Mouse (Mus musculus): ENCODE results near the gene Vamp8.

Vamp8 gene

DNA sequence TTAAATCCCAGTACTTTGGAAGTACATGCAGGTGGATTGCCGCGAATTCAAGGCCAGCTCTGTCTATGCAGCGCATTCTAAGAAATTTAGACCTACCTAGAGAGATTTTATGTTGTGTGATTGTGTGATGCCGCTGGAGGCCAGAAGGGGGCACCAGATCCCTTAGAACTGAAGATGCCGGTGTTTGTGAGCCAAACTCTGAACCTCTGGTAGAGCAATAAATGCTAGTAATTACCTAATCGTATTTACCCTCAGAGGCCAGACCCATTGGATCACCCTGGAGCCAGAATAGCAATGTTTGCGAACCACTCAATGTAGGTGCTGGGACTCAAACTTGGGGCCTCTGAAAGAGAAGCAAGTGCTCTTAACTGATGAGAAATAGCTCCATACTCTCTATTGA, 11.4 kb upstream of the Vamp8 start:
- DNase-seq, result peak; percentile 85

DNA sequence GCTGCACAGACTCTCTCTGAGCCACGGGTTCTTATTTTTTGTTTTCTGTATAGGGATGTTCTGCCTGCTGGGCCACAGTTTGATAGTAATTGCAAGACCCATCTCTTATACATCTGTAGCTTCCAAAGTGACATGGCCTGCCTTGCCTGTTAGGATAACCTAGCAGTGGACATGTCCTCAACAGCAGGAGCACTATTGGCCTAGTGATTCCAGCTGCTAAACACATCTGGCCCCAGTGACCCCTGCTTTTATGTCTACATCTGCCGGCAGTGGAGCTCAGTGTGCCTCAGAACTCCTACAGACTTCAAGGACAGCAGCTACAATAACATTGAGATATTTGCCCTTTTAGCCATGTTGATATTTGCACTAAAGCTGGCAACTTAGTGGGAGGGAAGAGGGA, 9.5 kb upstream of the Vamp8 start:
- DNase-seq, result no peak

DNA sequence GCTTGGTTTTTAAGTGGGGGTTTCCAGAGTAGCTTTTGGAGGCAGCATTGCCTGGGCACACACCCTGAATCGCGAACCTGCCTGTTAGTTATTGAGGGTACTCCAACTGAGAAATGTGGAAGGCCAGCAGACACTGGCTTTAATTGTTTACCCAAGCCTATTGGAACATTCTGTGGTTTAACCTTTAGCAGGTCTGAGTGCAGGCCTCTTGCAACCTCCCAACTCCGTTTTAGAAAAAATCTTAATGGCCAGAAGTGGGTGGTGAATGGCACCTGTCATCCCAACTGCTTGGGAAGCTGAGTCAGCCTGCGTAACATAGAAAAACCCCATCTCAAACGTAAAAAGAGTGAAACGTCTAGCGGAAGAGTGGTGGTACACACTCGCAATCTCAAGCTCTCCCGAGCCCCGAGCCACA, 6.3 kb upstream of the Vamp8 start:
- no peak for DNase-seq

DNA sequence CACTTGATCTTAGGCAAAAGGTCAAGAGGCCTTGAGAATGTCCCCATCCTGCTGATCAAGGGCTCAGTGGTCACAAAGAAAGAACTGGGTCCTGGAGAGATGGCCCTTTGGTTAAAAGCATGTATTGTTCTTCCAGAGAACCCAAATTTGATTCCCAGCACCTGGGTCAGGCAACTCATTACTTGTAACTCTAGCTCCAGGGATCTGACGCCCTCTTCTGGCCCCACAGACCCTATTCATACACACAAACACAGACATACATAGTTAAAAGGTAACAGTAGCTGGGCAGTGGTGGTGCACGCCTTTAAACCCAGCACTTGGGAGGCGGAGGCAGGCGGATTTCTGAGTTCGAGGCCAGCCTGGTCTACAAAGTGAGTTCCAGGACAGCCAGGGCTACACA, 1.8 kb upstream of the Vamp8 start:
- DNase-seq, result no peak

DNA sequence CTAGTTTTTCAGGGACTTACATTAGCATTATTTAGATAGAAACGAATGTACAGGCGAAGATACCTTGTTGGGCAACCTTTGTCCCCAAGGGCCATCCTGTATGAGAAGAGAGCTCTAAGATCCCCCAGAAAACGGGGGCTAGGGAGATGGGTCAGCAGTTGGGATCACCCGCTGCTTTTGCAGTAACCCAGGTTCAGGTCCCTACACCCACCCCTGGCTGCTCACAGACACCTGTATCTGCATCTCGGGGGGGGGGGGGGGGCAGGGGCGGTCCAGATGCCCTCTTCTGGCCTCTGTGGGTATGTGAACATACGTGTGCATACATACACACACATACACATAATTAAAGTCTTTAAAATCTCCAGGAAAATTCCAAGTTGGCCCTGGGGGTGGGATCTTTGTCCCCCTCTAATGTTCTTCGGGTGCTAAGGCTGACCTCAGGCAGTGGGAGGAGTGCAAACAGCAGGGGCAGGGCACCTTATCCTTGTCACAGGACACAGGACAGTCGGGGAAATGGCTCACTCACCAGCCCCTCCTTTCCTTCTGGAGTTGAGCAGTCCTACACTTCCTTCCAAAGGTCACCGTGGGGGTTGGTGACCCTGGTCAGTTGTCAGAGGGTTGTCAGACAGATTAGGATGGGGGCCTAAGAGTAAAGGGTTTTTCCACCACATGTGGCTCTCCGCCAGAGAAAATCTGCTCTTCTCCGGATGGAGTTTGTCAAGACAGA, 455 bp upstream of the Vamp8 start:
- DNase-seq, result peak; percentile 83

DNA sequence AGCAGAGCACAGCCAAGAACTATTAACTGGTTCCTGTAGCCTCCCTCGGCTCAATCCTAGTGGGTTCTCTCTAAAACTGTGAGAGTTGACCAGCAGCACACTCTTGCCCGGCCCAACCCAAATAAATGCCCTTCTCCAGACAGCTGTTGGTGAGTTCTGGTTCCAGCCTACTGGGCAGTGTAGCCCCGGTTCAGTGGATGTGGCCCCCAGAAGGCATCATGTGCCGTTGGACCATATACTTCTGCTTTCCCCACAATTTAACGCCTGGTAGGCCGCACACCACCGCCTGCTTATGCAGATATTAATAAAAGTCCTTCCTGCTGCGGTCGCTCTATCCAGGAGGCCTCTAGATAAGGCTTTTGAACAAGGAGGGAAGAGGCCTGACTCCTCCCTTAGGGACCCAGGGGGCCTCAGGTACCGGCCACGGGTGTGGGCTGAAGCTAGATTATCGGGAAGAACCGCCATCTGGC, 997 bp downstream of the Vamp8 start:
- DNase-seq, result no peak

DNA sequence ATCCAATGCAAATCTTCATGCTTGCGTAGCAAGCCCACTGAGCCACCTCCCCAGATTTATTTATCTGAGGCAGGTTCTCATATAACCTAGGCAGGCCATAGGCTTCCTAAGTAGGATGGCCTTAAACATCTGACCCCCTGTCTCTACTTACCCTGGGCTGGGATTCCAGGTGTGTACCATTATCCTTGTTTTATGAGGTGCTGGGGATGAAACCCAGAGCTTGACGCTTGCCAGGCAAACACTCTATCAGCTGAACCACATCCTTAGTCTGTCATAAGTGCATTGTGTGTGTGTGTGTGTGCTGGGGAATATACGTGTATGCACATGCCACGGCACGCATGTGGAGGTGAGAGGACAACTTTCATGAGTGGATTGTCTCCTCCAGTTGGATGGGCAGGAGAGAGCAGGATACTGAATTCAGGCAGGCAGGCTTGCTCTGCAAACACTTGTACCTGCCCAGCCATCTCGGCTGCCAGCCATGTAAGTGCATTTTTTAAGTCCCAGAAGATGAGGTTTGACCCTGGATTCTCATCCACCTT, 1.6 kb downstream of the Vamp8 start:
- DNase-seq, result no peak

DNA sequence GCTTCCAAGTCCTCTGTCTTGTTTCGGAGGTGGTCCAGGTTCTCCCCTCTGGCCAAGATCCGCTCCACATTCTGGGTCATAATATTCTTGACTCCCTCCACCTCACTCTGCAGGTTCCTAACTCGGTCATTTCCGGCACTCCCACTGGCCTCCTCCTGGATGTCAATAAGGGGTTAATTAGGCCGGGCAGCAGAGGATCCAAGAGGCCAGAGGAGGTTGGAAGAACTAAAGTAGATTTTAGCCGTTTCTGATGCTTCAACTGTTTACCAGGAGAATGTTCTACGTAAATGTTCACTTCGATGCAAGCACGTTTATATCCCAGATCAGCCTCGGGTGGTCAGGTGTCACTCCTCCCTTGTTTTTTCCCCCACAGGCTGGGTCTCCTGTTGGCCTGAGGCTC, 2.2 kb downstream of the Vamp8 start:
- no peak for DNase-seq

DNA sequence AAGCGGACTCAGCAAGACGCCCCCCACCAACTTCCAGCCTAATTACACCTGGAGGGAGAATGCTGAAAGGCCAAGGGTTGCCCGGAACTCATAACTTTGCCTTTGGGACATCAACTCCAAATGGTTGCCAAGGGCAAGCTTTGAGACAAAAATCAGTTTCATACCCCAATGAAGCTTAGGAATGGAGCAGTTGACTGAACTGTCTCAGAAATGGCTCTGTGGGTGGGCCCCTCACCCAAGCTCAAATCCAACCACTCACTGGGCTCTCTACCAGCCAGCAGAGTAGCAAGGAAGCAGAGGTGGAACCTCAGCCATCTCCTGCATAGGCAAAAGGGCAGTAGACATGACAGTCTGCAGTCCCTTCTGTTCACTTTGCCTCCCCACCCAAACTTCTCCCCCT, 2.7 kb downstream of the Vamp8 start:
- no peak for DNase-seq

DNA sequence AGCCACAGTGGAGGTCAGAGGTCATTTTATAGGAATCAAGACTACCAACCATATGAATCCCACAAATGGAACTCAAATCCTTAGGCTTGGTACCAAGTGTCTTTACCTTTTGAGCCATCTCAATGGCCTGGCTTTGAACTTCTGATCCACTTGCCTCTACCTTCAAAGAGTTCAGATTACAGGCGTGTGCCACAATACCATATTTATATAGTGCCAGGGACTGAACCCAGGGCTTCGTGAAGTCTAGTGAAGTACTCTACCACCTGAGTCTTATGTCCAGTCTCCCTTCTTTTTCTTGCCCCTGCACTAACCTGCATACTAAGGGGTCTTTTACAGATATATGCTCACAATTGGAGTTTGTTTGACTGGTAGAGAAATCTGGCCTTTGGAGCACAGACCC, 3.9 kb downstream of the Vamp8 start:
- DNase-seq, result no peak

DNA sequence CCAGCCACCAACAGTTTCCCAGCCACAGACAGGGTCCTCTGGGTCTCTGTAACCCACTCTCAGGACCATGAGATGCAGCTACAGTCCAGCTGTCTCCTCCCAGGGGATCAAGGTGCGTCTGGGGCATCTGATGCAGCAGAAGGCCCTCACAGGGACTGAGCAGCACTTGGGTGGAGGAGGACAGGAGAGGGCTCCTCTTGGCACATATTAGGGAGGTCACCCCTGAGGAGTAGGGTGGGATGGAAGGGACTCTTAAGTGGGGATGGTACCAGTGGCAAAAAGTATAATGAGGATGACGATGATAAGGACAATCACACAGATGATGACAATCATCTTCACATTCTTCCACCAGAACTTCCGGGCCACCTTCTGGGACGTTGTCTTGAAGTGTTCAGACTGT, 5.2 kb downstream of the Vamp8 start:
- DNase-seq, result no peak

DNA sequence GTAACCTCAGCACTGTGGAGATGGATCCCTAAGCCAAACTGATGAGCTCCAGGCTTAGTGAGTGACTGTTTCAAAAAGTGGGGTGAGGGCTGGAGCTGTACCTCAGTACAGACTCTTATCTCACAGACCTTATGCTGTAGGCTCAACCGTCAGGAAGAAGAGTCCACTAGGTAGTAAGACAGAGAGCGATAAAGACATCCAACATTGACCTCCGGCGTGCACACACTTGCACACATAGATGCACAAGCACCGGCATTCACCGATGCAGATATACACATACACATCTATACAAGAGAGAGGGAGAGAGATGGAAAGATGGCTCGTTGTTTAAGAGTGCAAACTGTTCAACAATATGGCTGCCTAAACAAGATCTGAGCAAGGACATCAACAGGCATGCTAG, 6.6 kb downstream of the Vamp8 start:
- no peak for DNase-seq

DNA sequence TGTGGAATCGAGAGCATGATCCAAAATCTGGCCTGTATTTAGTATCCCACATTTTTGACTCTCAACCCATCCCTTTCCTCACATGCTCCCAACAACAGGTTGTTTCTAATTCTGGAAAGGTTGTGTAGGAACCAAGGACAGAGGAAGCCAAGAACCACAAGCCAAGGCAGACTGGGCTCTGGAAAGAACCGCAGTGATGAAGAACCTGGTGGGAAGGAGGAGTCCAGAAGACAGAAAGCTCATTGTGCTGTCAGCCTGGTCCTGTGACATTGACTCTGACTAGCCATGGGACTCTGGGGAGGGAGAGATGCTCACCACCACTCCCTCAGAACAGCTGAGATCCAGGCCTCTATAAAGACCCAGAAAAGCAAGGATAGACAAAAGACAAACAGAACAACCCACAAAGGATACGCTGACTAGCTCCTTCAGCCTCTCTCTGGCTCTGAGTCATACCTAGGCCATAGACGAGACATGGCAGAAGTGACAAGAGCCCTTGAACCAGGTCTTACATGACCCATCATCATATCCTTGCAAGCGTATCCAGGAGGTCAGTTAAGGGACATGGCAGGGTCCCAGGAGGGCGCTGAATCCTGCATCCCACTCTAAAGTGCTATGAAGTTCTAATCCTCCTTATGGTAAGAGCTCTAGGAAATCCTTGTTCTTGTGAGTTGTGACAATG, 7.2 kb downstream of the Vamp8 start:
- no peak for DNase-seq

DNA sequence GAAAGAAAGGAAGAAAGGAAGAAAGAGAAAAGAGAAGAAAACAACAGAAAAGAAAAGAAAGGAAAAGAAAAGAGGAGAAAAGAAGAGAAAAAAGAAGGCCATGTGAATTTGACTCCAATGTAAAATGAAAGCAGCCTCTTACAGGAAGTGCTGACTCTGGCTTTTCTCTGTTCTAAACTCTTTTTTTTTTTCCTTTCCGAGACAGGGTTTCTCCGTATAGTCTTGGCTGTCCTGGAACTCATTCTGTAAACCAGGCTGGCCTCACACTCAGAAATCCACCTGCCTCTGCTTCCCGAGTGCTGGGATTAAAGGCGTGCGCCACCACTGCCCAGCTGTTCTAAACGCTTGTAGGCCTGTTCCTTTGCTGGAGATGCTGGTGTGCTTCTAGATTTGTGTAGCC, 8.0 kb downstream of the Vamp8 start:
- no peak for DNase-seq

DNA sequence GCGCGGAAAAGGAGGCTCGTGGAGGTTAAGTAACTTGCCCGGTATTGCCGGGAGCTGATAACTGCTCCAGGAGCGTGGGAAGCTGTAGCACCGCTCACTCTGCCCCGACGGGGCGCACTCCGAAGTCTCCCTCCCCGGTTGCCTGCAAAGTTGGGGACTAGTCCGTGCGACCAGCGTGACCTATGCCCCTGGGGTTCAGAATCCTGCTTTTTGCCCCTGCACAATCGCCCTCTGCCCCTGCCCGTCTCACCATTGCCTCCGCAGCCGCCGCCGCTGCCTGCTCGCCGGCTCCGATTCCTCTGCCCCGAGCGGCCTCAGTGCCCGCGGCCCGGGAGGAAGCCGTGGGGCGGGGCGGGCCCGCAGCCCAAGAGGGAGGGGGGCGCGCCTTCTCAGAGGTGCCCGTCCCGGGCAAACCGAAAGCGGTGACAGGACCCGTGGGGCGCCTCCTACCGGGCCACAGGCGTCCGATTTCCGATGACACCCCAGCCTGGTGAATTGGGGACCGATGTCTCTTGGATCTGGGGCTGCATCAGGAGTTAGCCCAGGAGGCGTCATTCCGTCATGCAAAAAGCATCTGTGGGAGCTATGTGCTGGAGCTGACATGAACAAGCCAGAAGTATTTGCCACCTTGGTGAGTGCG, 10.3 kb downstream of the Vamp8 start, which contains the start of gene Vamp5:
Gene Vamp5 (minus strand): TSS at position 338 of the 640 bp plus-strand sequence.
- DNase-seq, result peak; percentile 92

DNA sequence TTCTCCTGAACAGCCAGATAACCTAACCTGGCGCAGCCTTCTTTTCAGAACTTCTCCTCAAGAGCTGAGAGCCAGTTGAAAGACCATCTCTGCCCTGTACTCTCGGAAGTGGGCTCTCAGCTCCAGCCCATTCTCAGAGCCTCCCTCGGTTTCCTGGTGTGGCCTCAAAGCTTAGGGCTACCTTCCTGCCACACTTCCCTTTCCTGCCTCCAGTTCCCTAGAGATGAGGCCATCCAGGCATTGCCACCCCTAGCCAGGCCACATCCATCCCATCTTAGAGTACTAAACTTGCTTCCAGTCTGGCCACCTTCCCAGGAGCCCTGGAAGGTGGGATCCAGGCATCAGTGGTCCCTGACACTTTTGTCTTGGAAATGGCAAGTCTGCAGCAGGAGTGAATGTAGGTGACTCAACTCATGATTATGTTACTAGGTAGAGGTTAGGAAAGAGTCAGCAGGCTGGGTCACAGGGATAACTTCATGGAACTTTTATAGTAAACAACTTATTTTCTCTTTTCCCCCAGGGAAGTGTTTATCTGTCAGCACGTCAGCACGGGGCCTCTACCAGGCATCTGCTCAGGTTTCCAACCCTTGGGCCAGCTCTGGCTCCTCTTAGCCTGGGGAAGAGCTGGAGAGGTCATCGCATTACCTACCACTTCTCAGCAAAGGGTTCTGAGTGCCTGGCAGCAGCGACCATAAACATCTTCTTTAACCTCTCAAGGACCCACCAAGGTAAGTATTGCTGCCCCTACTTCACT, 10.9 kb downstream of the Vamp8 start:
- no peak for DNase-seq

DNA sequence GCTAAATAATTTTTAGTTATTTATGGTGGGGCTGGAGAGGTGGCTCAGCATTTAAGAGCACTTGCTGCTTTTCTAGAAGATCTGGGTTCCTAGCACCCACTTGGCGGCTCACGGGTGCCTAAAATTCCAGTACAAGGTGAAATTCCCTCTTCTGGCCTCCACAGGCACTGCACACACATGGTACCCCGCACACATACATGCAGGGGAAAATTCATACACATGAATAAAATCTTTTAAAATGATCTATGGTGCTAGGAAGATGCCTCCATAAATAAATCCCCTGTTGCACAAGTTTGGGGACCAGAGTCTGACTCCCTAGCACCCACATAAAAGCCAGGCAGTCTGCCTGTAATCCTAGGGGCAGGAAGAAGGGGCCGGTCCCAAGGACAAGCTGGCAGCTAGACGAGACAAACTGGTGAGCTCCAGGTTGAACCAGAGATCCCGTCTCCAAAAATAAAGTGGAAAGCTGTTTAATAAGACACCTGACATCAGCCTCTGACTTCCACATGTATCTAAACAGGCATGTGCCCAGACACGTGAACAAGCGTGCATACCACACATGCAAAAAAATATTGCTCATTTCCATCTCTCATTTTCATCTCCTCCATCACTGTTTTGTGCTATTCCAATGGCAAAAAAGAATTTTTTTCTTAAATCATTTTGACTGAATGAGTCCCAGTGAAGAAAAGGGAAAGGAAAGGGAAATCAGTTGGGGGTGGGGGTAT, 11.8 kb downstream of the Vamp8 start:
- no peak for DNase-seq

DNA sequence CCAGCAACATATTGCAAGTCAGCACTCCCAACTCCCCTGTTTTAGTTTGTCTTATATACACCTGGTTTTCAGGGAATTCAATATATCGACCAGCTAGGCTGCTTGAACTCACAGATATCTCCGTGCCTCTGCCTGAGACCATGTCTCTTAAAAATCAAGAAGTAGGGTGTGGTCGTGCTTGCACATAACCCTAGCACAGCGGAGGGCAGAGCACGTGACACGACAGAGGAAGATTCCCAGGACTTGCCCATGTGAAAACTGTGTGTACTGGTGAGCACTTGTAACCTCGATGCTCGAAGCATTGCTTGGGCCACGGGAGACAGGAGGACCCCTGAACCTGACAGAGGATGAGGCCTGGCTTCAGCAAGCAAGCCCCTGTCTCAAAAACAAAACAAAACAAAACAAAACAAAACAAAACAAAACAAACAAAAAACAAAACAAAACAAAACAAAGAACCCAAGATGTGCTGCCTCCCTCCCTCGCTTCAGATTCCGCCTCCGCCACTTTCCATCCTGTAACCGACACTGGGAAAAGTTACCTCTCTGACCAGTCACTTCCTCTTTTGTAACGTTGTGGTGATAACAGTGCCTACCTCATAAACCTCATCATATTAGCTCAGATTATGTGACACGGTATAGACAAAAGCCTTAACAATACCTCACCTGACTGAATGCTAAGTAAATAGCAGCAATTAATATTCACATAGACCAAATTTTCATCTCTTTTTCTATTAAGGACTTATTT, 15.5 kb downstream of the Vamp8 start:
- DNase-seq, result no peak

DNA sequence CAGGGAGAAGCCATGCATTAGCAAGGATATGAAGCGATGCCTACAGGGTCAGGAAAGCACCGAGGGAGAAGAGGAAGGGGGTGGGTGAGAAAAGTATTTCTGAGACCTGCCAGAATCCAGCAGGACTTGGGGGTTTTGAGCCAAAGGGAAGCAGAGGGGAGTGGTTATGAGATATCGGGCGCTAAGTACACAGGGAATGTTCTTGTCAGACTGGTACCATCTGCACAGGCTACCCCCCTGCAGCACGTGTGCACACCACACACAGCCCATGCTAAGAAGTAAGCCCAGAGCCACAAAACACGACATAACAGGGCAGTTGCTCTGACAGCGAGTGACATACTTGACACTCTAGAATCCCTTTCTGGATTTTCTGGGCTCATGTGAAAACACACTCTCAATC, 16.3 kb downstream of the Vamp8 start:
- DNase-seq, result no peak

DNA sequence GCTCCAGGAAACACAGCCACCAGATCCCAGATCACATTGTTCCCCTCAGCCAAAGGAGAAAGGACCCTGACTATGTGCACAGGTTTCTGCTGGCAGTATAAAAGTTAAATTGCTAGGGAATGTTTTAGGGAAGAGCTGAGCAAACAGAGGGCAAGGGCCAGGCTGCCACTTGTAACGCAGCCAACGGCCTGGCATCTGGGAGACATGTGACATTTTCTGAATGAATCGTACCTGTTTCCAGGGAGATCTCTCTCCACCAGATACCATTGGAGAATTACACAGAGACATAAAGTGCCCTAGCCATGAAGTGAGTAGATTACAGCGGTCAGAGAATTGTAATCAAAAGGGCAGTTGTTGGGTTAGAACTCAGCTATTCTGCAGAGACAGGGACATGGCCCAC, 17.3 kb downstream of the Vamp8 start:
- DNase-seq, result peak; percentile 39

DNA sequence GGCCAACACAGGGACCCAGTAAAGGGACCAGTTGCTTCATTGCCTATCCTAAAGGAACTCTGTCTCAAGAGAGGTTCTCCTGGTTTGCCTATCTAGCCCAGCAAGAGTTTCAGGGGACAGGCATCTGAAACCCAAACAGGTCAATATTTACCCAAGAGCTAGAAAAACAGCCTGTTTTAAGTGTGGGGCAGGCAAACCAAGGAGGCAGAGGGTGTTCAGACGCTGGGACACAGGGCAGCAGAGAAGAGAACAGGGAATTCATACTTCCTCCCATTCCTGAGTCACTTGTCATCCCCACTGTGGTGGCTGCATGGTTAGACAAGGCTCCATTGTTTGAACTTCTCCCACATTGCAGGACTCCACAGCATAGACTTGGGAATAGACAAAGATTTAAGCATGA, 18.9 kb downstream of the Vamp8 start:
- DNase-seq, result no peak

DNA sequence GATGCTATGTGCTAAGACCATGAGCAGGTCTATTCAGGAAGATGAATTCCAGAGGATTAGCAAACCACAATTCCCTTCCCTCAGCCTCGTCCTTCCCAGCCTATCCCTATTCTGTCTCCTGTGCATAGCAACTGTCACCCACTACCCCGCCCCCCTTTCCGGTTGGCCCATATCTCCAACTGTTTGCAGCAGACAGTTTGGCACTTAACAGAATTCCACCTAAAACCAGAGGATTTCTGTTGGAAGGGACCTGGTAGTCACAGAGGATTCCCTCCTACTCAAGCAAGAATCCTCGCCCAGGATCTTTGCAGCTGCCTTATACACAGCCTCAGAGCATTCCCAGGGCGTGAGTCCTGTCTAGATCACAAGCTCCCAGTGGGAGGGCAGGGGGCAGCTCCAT, 19.4 kb downstream of the Vamp8 start:
- DNase-seq, result peak; percentile 41

Measured in lung, postnatal 14 days (tissue).